ENCODE assay signal across 24 mouse cellular contexts in genomic region chr5:21554732-21555131, GRCm38 (mm10). TPM values are rescaled to one million over a fixed set of nuclear protein-coding genes. Genes with fewer than 3 reads are reported as not detected.
A peak's percentile ranks its signal among the peaks of the same experiment; 100 is the strongest.
DNase-seq lines count a peak whose midpoint lies in the region; ATAC-seq and TF ChIP-seq lines count a peak whose summit lies in the region.
"Had no signal": no experiment of that assay in that cellular context is flagged by ENCODE, and none has a peak within 500 bp of the region (broad histone marks: within the 10 kb centered on the region; RNA-seq: fewer than 3 reads in every experiment).

No protein-coding gene starts in this region.

- H3K9ac ChIP-seq in hindbrain, embryonic 14.5 days = no peak overlapping the region
- H3K9ac ChIP-seq: embryonic facial prominence, embryonic 13.5 days; embryonic facial prominence, embryonic 15.5 days; forebrain, embryonic 12.5 days had no signal

- H3K4me2 ChIP-seq in hindbrain, embryonic 14.5 days (replicated peaks) = no peak overlapping the region
- H3K4me2 ChIP-seq: embryonic facial prominence, embryonic 13.5 days; embryonic facial prominence, embryonic 15.5 days; forebrain, embryonic 12.5 days had no signal

- WGBS in hindbrain, embryonic 14.5 days = 81% methylated on average over 1 of the region's 1 CpGs

- H3K4me3 ChIP-seq in left cerebral cortex, adult 2 months = no peak overlapping the region
- H3K4me3 ChIP-seq in hindbrain, embryonic 14.5 days (replicated peaks; ENCODE audit: low read length) = no peak overlapping the region
- H3K4me3 ChIP-seq: embryonic facial prominence, embryonic 13.5 days; embryonic facial prominence, embryonic 15.5 days; erythroblast, embryonic 14.5 days; forebrain, embryonic 10.5 days; forebrain, embryonic 12.5 days had no signal

- DNase-seq in left cerebral cortex, adult 2 months (ENCODE audit: extremely low spot score in 1 of 2, low spot score in 2 of 2) = no peak
- no peak for DNase-seq in left cerebral cortex, postnatal 36 days (ENCODE audit: low spot score in 2 of 2)
- peak; percentile 20 for DNase-seq in brain, adult 2 months (ENCODE audit: low read depth, low spot score)
- peak; percentile 41 for DNase-seq in telencephalon, adult 2 months (ENCODE audit: low read depth, low spot score)
- no peak for DNase-seq in hindbrain, embryonic 14.5 days (ENCODE audit: low spot score)
- DNase-seq: adrenal gland, adult 8-10 months; adrenal gland, postnatal 14 days; adrenal gland, postnatal 36 days; cerebellum, adult 11 months; cerebellum, adult 18-20 months; cerebellum, adult 8-10 months; cerebellum, adult 9-11 months; cerebellum, postnatal 14 days; cerebellum, postnatal 36 days; embryo, embryonic 11 days had no signal

- no peak for ATAC-seq in hindbrain, embryonic 14.5 days (ENCODE audit: low FRiP score)
- ATAC-seq: forebrain, embryonic 14.5 days; forebrain, embryonic 16.5 days had no signal

- H3K36me3 ChIP-seq in hindbrain, embryonic 14.5 days (replicated peaks; ENCODE audit: control insufficient read depth, insufficient read depth) = no peaks in the 10 kb centered on the region
- H3K36me3 ChIP-seq: forebrain, embryonic 10.5 days; forebrain, embryonic 12.5 days had no signal

- H3K27me3 ChIP-seq in hindbrain, embryonic 14.5 days (ENCODE audit: control insufficient read depth, insufficient read depth, low read length) = no peaks in the 10 kb centered on the region
- H3K27me3 ChIP-seq: embryonic facial prominence, embryonic 13.5 days; embryonic facial prominence, embryonic 15.5 days; forebrain, embryonic 12.5 days had no signal

- H3K4me1 ChIP-seq in hindbrain, embryonic 14.5 days (replicated peaks; ENCODE audit: control insufficient read depth, insufficient read depth, low read length) = no peaks in the 10 kb centered on the region
- H3K4me1 ChIP-seq: forebrain, embryonic 10.5 days; forebrain, embryonic 12.5 days had no signal

- intact Hi-C loops in left cerebral cortex, adult 2 months (cut with DNase I) = no loop called here
- intact Hi-C loops in left cerebral cortex, postnatal 36 days (cut with DNase I) = no loop called here

- peak overlapping the region; percentile 47; the same call in 1 of the 2 replicates for H3K27ac ChIP-seq in left cerebral cortex, adult 2 months
- H3K27ac ChIP-seq in hindbrain, embryonic 14.5 days = no peak overlapping the region
- H3K27ac ChIP-seq: forebrain, embryonic 10.5 days; forebrain, embryonic 12.5 days had no signal

- no peaks in the 10 kb centered on the region for H3K9me3 ChIP-seq in hindbrain, embryonic 14.5 days (ENCODE audit: control insufficient read depth, low read length)
- H3K9me3 ChIP-seq: embryonic facial prominence, embryonic 13.5 days; embryonic facial prominence, embryonic 15.5 days; forebrain, embryonic 10.5 days; forebrain, embryonic 12.5 days had no signal

- TF ChIP-seq CTCF in left cerebral cortex, adult 2 months (IDR thresholded peaks at IDR 0.05) = no peak

RNA-seq across cellular contexts. Expression of gene Lrrc17, which starts 11.4 kb away (rescaled TPM):
- under 1 TPM; 0.25 to 0.37 TPM for total RNA-seq in left cerebral cortex, adult 2 months (2021)
- total RNA-seq in left cerebral cortex, postnatal 36 days (2021) = under 1 TPM; 0.42 to 0.43 TPM
- 8.3 and 8.6 TPM in 2 replicates for polyA plus RNA-seq in hindbrain, embryonic 14.5 days (2014; fragmentation: Nextera tagmentation; extraction: Ambion mirVana)
- total RNA-seq: common myeloid progenitor, adult 5-6 weeks; MEL had no signal
- polyA plus RNA-seq: erythroblast, embryonic 14.5 days had no signal

Comparison
In these comparisons a context has a peak if more than half of its experiments do, and no peak if none do; other contexts are left out.
1. DNase-seq: peak in brain, adult 2 months (single experiment) and telencephalon, adult 2 months (single experiment); none in left cerebral cortex, adult 2 months (0 of 2), left cerebral cortex, postnatal 36 days (0 of 2) and hindbrain, embryonic 14.5 days (single experiment).